Mouse (Mus musculus): ENCODE results near the gene Cdc42ep3. TPM values are rescaled to one million over a fixed set of nuclear protein-coding genes. Genes with fewer than 3 reads are reported as not detected.

Gene Cdc42ep3
- polyA plus RNA-seq, 1 experiment: 32.5 TPM

GRCm38 (mm10) chr17:79299925-79300324 is 55.0 kb downstream of the Cdc42ep3 start:
- Histone ChIP-seq H3K4me3 (ENCODE audit: insufficient read depth, poor library complexity, severe bottlenecking) (no peak overlapping the region), H3K27me3 (ENCODE audit: control insufficient read depth, insufficient read depth, insufficient read length) (no peaks in the 10 kb centered on the region), H3K79me2 (ENCODE audit: control insufficient read depth, insufficient read depth) (no peaks in the 10 kb centered on the region), H3K79me3 (ENCODE audit: low read depth) (no peaks in the 10 kb centered on the region), H3K36me3 (ENCODE audit: control insufficient read depth, insufficient read depth) (no peaks in the 10 kb centered on the region), H3ac (ENCODE audit: control insufficient read depth, insufficient read length, low read depth) (no peak overlapping the region)
- TF ChIP-seq FOSL1 (IDR thresholded peaks at IDR 0.05; ENCODE audit: insufficient read depth, low read length, poor library complexity, severe bottlenecking) (no peak), MAX (IDR thresholded peaks at IDR 0.05) (no peak)

GRCm38 (mm10) chr17:79298968-79299367 is 55.9 kb downstream of the Cdc42ep3 start:
- H3K36me3 ChIP-seq (ENCODE audit: control insufficient read depth, insufficient read depth): no peaks in the 10 kb centered on the region
- H3K4me3 ChIP-seq (ENCODE audit: insufficient read depth, poor library complexity, severe bottlenecking): no peak overlapping the region
- TF ChIP-seq MYOG (IDR thresholded peaks at IDR 0.05; ENCODE audit: control insufficient read depth, extremely low read depth, insufficient read length): no peak
- no peak for TF ChIP-seq CEBPB (IDR thresholded peaks at IDR 0.05; ENCODE audit: low read depth)
- TF ChIP-seq MYOD1 (IDR thresholded peaks at IDR 0.05; ENCODE audit: control insufficient read depth, insufficient read length, low read depth): peak; percentile 97
- no peak for TF ChIP-seq USF1 (IDR thresholded peaks at IDR 0.05; ENCODE audit: low read depth)
- TF ChIP-seq MAX (IDR thresholded peaks at IDR 0.05): no peak
- TF ChIP-seq FOSL1 (IDR thresholded peaks at IDR 0.05; ENCODE audit: insufficient read depth, low read length, poor library complexity, severe bottlenecking): no peak
- no peaks in the 10 kb centered on the region for H3K27me3 ChIP-seq (ENCODE audit: control insufficient read depth, insufficient read depth, insufficient read length)
- H3ac ChIP-seq (ENCODE audit: control insufficient read depth, insufficient read length, low read depth): no peak overlapping the region
- H3K79me3 ChIP-seq (ENCODE audit: low read depth): no peaks in the 10 kb centered on the region
- no peaks in the 10 kb centered on the region for H3K79me2 ChIP-seq (ENCODE audit: control insufficient read depth, insufficient read depth)

DNA sequence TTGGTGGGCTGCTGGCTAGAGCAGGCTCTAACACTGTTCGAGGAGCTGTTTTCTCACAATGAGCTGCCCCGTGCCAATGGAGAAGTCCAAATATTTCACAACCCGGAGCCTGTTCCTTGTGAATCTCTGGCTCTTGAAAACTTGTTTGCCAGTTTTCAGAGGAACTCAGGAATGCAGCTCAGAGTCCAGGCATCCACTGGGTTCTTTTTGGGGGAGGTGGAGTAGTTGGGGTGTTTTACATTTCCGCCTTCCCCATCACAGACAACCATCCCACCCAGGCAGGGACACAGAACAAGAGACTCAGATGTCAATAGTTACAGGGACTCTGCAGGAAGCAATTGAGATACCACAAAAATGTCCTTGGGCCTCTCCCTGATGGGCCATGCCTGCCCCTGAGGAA is 59.0 kb downstream of the Cdc42ep3 start:
- TF ChIP-seq MAX (IDR thresholded peaks at IDR 0.05) (no peak), MYOD1 (IDR thresholded peaks at IDR 0.05; ENCODE audit: control insufficient read depth, insufficient read length, low read depth) (no peak), CEBPB (IDR thresholded peaks at IDR 0.05; ENCODE audit: low read depth) (peak; percentile 8), FOSL1 (IDR thresholded peaks at IDR 0.05; ENCODE audit: insufficient read depth, low read length, poor library complexity, severe bottlenecking) (no peak), USF1 (IDR thresholded peaks at IDR 0.05; ENCODE audit: low read depth) (no peak)
- H3K36me3 ChIP-seq (ENCODE audit: control insufficient read depth, insufficient read depth): no peaks in the 10 kb centered on the region
- no peaks in the 10 kb centered on the region for H3K27me3 ChIP-seq (ENCODE audit: control insufficient read depth, insufficient read depth, insufficient read length)
- H3K79me2 ChIP-seq (ENCODE audit: control insufficient read depth, insufficient read depth): no peaks in the 10 kb centered on the region
- H3ac ChIP-seq (ENCODE audit: control insufficient read depth, insufficient read length, low read depth): no peak overlapping the region
- no peaks in the 10 kb centered on the region for H3K79me3 ChIP-seq (ENCODE audit: low read depth)
- H3K4me3 ChIP-seq (ENCODE audit: insufficient read depth, poor library complexity, severe bottlenecking): no peak overlapping the region

- Histone ChIP-seq H3K79me3 (ENCODE audit: low read depth) (no peaks in the 10 kb centered on the region), H3ac (ENCODE audit: control insufficient read depth, insufficient read length, low read depth) (no peak overlapping the region), H3K27me3 (ENCODE audit: control insufficient read depth, insufficient read depth, insufficient read length) (no peaks in the 10 kb centered on the region), H3K36me3 (ENCODE audit: control insufficient read depth, insufficient read depth) (no peaks in the 10 kb centered on the region), H3K79me2 (ENCODE audit: control insufficient read depth, insufficient read depth) (no peaks in the 10 kb centered on the region), H3K4me3 (ENCODE audit: insufficient read depth, poor library complexity, severe bottlenecking) (no peak overlapping the region)
- no peak for TF ChIP-seq USF1 (IDR thresholded peaks at IDR 0.05; ENCODE audit: low read depth)
- no peak for TF ChIP-seq MAX (IDR thresholded peaks at IDR 0.05)
- TF ChIP-seq CTCF (IDR thresholded peaks at IDR 0.05; ENCODE audit: control insufficient read depth, insufficient read depth, insufficient read length): no peak
- no peak for TF ChIP-seq FOSL1 (IDR thresholded peaks at IDR 0.05; ENCODE audit: insufficient read depth, low read length, poor library complexity, severe bottlenecking)
- no peak for TF ChIP-seq CEBPB (IDR thresholded peaks at IDR 0.05; ENCODE audit: low read depth)
- TF ChIP-seq MYOG (IDR thresholded peaks at IDR 0.05; ENCODE audit: control insufficient read depth, extremely low read depth, insufficient read length): no peak
- TF ChIP-seq MYOD1 (IDR thresholded peaks at IDR 0.05; ENCODE audit: control insufficient read depth, insufficient read length, low read depth): no peak
These were observed 63.2 kb downstream of the Cdc42ep3 start for GRCm38 (mm10) chr17:79291672-79292071.

- H3K79me3 ChIP-seq (ENCODE audit: low read depth): no peaks in the 10 kb centered on the region
- TF ChIP-seq MYOD1 (IDR thresholded peaks at IDR 0.05; ENCODE audit: control insufficient read depth, insufficient read length, low read depth) (peak; percentile 34), FOSL1 (IDR thresholded peaks at IDR 0.05; ENCODE audit: insufficient read depth, low read length, poor library complexity, severe bottlenecking) (no peak)
- no peaks in the 10 kb centered on the region for H3K79me2 ChIP-seq (ENCODE audit: control insufficient read depth, insufficient read depth)
- no peaks in the 10 kb centered on the region for H3K27me3 ChIP-seq (ENCODE audit: control insufficient read depth, insufficient read depth, insufficient read length)
- no peak overlapping the region for H3K4me3 ChIP-seq (ENCODE audit: insufficient read depth, poor library complexity, severe bottlenecking)
- H3ac ChIP-seq (ENCODE audit: control insufficient read depth, insufficient read length, low read depth): no peak overlapping the region
- H3K36me3 ChIP-seq (ENCODE audit: control insufficient read depth, insufficient read depth): no peaks in the 10 kb centered on the region
These were observed 64.2 kb downstream of the Cdc42ep3 start for GRCm38 (mm10) chr17:79290697-79291096.

DNA sequence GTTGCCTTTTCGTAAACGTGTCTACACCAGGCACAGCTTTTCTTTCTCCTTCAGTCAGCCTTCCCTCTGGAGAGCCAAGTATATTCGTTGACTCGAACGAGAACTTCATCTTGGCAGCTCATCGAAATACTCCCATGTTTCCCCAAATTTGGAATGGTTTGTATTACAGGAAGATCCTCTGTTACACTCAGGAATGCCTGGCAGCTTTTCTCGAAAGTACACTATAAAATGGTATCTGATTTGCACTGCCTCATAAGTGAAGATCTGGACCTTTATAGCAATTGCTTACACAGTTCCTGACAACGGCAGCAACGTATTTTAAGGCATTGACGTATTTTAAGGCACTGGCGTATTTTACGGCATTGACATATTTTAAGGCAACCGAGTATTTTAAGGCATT is 67.6 kb downstream of the Cdc42ep3 start:
- H3K27me3 ChIP-seq (ENCODE audit: control insufficient read depth, insufficient read depth, insufficient read length): no peaks in the 10 kb centered on the region
- H3K36me3 ChIP-seq (ENCODE audit: control insufficient read depth, insufficient read depth): no peaks in the 10 kb centered on the region
- no peaks in the 10 kb centered on the region for H3K79me2 ChIP-seq (ENCODE audit: control insufficient read depth, insufficient read depth)
- TF ChIP-seq FOSL1 (IDR thresholded peaks at IDR 0.05; ENCODE audit: insufficient read depth, low read length, poor library complexity, severe bottlenecking) (no peak), MYOG (IDR thresholded peaks at IDR 0.05; ENCODE audit: control insufficient read depth, extremely low read depth, insufficient read length) (no peak), USF1 (IDR thresholded peaks at IDR 0.05; ENCODE audit: low read depth) (no peak), CTCF (IDR thresholded peaks at IDR 0.05; ENCODE audit: control insufficient read depth, insufficient read depth, insufficient read length) (no peak), MAX (IDR thresholded peaks at IDR 0.05) (no peak), CEBPB (IDR thresholded peaks at IDR 0.05; ENCODE audit: low read depth) (no peak), MYOD1 (IDR thresholded peaks at IDR 0.05; ENCODE audit: control insufficient read depth, insufficient read length, low read depth) (no peak)
- H3K79me3 ChIP-seq (ENCODE audit: low read depth): no peaks in the 10 kb centered on the region
- H3ac ChIP-seq (ENCODE audit: control insufficient read depth, insufficient read length, low read depth): no peak overlapping the region
- H3K4me3 ChIP-seq (ENCODE audit: insufficient read depth, poor library complexity, severe bottlenecking): no peak overlapping the region
